Mouse (Mus musculus) ES-E14 (cell line): ENCODE data around the gene Olfr954. TPM values are rescaled to one million over a fixed set of nuclear protein-coding genes. Genes with fewer than 3 reads are reported as not detected.

Experiments
- DNase-seq: peaks from one replicate; pipeline ENCODE4 v3.0.0-alpha.2; 2013; ENCODE audit warnings: low read depth, low spot score
- H3K27ac ChIP-seq: 2 replicates; pipeline ENCODE4 v1.5.1; 2012; ENCODE audit warnings: low read depth, mild to moderate bottlenecking, low read length, moderate library complexity, mixed read lengths; ENCODE audit not compliant: poor library complexity, insufficient read depth, severe bottlenecking
- H3K36me3 ChIP-seq: 2 replicates; pipeline ENCODE4 v1.6.1; 2012; ENCODE audit warnings: mild to moderate bottlenecking, low read length, moderate library complexity, mixed read lengths; ENCODE audit not compliant: control insufficient read depth, poor library complexity, insufficient read depth, severe bottlenecking
- H3K4me1 ChIP-seq, 2 experiments: fragments of 150-350 bp in 1 of 2; sonication (generic) in 1 of 2; 2 replicates each; pipeline ENCODE4 v1.6.1; 2012; ENCODE audit warnings: low read length in 2 of 2, mild to moderate bottlenecking in 1 of 2, mixed read lengths in 1 of 2; ENCODE audit not compliant: control insufficient read depth in 2 of 2, insufficient read depth in 2 of 2, poor library complexity in 1 of 2
- H3K4me3 ChIP-seq, 2 experiments: fragments of 150-350 bp in 1 of 2; sonication (generic) in 1 of 2; 2 replicates each; pipeline ENCODE4 v1.5.1; 2012; ENCODE audit warnings: low read length in 2 of 2, low read depth in 1 of 2, mild to moderate bottlenecking in 1 of 2, mixed read lengths in 1 of 2; ENCODE audit not compliant: insufficient read depth in 1 of 2, poor library complexity in 1 of 2, severe bottlenecking in 1 of 2
- H3K9ac ChIP-seq: 2 replicates; pipeline ENCODE4 v1.6.1; 2012; ENCODE audit warnings: low read depth, mild to moderate bottlenecking, low read length, mixed read lengths; ENCODE audit not compliant: poor library complexity, insufficient read depth, severe bottlenecking
- H3K9me3 ChIP-seq: fragments of 150-350 bp; sonication (generic); 2 replicates; pipeline ENCODE4 v1.6.1; 2012; ENCODE audit warnings: low read depth, mild to moderate bottlenecking, low read length; ENCODE audit not compliant: control insufficient read depth, insufficient read depth
- CHD2 ChIP-seq: IDR thresholded peaks from 2 replicates; pipeline ENCODE4 v1.6.1; 2014; ENCODE audit warnings: mild to moderate bottlenecking, low read depth, low read length, inconsistent platforms
- HCFC1 ChIP-seq: IDR thresholded peaks from 2 replicates; pipeline ENCODE4 v1.6.1; 2012; ENCODE audit warnings: low read length, inconsistent platforms, borderline replicate concordance; ENCODE audit not compliant: insufficient read depth
- MAFK ChIP-seq: IDR thresholded peaks from 2 replicates; pipeline ENCODE4 v1.6.1; 2014; ENCODE audit warnings: mild to moderate bottlenecking, low read depth, low read length, inconsistent platforms; ENCODE audit not compliant: insufficient read depth
- ZC3H11A ChIP-seq: IDR thresholded peaks from 2 replicates; pipeline ENCODE4 v1.6.1; 2012; ENCODE audit warnings: low read depth, mild to moderate bottlenecking, inconsistent platforms, low read length, borderline replicate concordance
- ZNF384 ChIP-seq: IDR thresholded peaks from 2 replicates; pipeline ENCODE4 v1.6.1; 2012; ENCODE audit warnings: low read depth, low read length, inconsistent platforms
- in situ Hi-C, 2 experiments: fragments of 600-800 bp; cut with MboI; formaldehyde crosslinking; loops; one replicate each; pipeline ENCODE4 v1.15.1; 2025; ENCODE audit warnings: low sequenced_read_pairs in 2 of 2, inconsistent platforms in 1 of 2; ENCODE audit not compliant: unreplicated experiment in 2 of 2
- total RNA-seq: library from RNA; depleted of rRNA; stranded (reverse); fragments of 300-350 nt; gene quantifications from 2 replicates; pipeline ENCODE4 v1.2.3, GENCODE M21; 2012; rRNA removed

Olfr954 gene
- not detected in 2 replicates for total RNA-seq

DNA sequence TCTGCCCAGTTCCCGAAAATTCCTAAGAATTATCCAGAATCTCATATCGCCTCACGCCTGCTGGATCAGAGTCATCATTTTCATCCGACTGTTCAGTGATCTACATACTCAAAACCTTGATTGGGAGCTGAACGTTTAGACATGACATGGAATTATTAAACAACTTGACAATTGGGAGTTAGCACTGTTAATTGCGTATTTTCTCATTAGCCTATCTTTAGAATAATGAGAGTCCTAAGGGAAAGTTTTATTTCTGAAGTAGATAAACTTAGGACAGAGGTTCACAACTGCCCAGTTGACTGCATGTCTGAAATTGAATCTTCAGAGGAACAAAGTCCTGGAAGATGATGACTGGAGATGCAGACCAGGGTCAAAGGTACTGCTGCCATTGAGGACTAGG, at the start of gene Olfr954:
Olfr954 (plus strand) TSS at position 301 of the 400 bp plus-strand sequence.
- Histone ChIP-seq H3K9ac (no peak within 1 kb of the TSS), H3K4me1 (no peaks in the 10 kb centered on the region), H3K36me3 (no peaks in the 10 kb centered on the region), H3K27ac (no peak within 1 kb of the TSS), H3K4me3 (no peak within 1 kb of the TSS), H3K9me3 (no peaks in the 10 kb centered on the region)
- DNase-seq: no peak
- in situ Hi-C loops: no loop called here
- TF ChIP-seq ZNF384 (no peak), CHD2 (no peak), MAFK (no peak), HCFC1 (no peak), ZC3H11A (no peak)

DNA sequence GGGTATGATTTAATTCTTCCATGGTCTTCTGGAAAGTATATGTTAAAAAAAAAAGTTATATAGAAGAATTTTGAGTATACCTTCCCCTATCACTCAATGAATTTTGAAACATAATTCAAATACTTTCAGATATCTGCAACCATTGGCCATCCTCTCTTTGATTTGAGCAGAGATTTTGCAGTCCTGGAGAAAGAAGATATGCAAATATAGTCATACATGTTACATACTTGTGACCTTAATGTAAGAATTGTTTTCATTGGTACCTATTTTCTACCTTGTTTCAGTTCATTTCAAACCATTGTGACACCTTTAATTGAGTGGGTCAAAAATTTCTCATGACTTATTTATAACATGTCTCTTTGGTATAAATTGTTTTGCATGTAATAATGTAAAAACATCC, 29.5 kb upstream of the Olfr954 start, which contains the start of gene Olfr952:
Olfr952 (minus strand) TSS at position 101 of the 400 bp plus-strand sequence.
- in situ Hi-C loops: no loop called here
- H3K4me1 ChIP-seq: no peaks in the 10 kb centered on the region
- H3K9ac ChIP-seq: no peak within 1 kb of the TSS
- H3K4me3 ChIP-seq: no peak within 1 kb of the TSS
- no peak within 1 kb of the TSS for H3K27ac ChIP-seq
- no peaks in the 10 kb centered on the region for H3K9me3 ChIP-seq
- TF ChIP-seq CHD2 (no peak), ZNF384 (no peak), HCFC1 (no peak), ZC3H11A (no peak), MAFK (no peak)
- DNase-seq: no peak
- no peaks in the 10 kb centered on the region for H3K36me3 ChIP-seq

DNA sequence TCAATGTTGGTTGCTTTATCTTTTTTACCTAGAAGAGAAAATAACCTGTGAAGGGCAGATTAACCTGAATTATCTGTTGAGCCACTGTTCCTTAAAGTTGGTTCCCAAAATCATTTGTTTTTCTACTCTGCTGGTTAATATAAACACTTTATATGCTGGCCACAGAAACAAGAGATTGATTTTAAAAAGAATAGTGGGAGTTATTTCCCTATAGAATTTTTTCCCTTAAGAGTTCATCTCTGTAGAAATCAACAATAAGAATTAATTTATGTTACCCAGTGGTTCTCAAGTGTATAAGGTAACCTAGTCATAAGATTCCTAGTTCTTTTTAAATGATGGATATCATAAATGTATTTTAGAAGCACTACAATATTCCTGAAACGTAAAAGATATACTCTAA, 15.3 kb downstream of the Olfr954 start, which contains the start of gene Olfr955:
Olfr955 (minus strand) TSS at position 101 of the 400 bp plus-strand sequence.
- Histone ChIP-seq H3K36me3 (no peaks in the 10 kb centered on the region), H3K4me1 (no peaks in the 10 kb centered on the region), H3K9ac (no peak within 1 kb of the TSS), H3K9me3 (no peaks in the 10 kb centered on the region), H3K27ac (no peak within 1 kb of the TSS), H3K4me3 (no peak within 1 kb of the TSS)
- in situ Hi-C loops: no loop called here
- TF ChIP-seq CHD2 (no peak), ZC3H11A (no peak), HCFC1 (no peak), MAFK (no peak), ZNF384 (no peak)
- no peak for DNase-seq

DNA sequence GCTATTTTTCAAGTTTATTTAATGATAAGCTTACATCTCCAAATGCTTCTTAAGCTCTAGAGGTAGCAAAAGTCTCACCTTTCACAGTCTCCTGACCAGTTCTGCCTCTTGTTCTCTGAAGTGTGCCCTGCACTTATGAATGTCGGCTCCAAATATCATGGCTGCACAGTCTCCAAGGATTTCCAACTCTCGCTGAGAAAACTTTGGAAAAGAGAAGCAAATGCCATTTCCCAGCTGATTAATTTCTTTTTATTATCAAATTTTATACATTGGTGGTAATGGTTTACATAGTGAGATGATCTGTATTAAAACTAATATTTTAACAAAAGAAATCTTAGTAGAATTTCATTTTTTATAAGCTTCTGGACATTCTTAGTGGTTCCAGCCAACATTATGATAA, 37.4 kb downstream of the Olfr954 start, which contains the start of gene Olfr44:
Olfr44 (minus strand) TSS at position 101 of the 400 bp plus-strand sequence.
- H3K9me3 ChIP-seq: no peaks in the 10 kb centered on the region
- TF ChIP-seq ZC3H11A (no peak), MAFK (no peak), HCFC1 (no peak), ZNF384 (no peak)
- H3K4me3 ChIP-seq: no peak within 1 kb of the TSS
- H3K36me3 ChIP-seq: no peaks in the 10 kb centered on the region
- H3K27ac ChIP-seq: no peak within 1 kb of the TSS
- no peak for DNase-seq
- in situ Hi-C loops: no loop called here
- no peaks in the 10 kb centered on the region for H3K4me1 ChIP-seq
- no peak within 1 kb of the TSS for H3K9ac ChIP-seq

DNA sequence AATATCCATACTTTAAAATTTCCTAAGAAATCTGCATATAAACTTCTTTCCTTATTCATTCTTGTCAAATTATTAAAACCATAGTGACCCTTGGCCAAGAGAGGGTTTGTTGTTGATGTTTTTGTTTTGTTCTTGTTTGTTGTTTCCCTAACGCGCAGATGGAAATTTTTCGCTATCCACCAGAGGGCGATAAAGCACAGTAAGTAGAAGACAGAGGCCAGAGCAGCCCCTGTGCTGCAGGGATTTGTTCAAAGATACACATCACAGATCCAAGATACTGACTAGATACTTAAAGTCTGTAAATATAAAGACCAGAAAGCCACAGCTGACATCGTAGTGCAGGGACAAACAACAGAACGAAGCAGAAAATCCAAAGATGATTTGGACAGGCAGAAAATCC, 52.5 kb downstream of the Olfr954 start:
- DNase-seq: peak; percentile 56
- H3K4me3 ChIP-seq: no peak overlapping the region
- no peak for TF ChIP-seq HCFC1
- TF ChIP-seq MAFK: no peak
- peak; percentile 86 for TF ChIP-seq ZC3H11A
- no peak for TF ChIP-seq CHD2
- no peak for TF ChIP-seq ZNF384
- H3K9ac ChIP-seq: no peak overlapping the region
- H3K4me1 ChIP-seq: no peaks in the 10 kb centered on the region
- in situ Hi-C loops: no loop called here
- no peaks in the 10 kb centered on the region for H3K36me3 ChIP-seq
- no peaks in the 10 kb centered on the region for H3K9me3 ChIP-seq
- H3K27ac ChIP-seq: no peak overlapping the region
